Mouse (Mus musculus): ENCODE measurements around the gene Cpz.

DNA sequence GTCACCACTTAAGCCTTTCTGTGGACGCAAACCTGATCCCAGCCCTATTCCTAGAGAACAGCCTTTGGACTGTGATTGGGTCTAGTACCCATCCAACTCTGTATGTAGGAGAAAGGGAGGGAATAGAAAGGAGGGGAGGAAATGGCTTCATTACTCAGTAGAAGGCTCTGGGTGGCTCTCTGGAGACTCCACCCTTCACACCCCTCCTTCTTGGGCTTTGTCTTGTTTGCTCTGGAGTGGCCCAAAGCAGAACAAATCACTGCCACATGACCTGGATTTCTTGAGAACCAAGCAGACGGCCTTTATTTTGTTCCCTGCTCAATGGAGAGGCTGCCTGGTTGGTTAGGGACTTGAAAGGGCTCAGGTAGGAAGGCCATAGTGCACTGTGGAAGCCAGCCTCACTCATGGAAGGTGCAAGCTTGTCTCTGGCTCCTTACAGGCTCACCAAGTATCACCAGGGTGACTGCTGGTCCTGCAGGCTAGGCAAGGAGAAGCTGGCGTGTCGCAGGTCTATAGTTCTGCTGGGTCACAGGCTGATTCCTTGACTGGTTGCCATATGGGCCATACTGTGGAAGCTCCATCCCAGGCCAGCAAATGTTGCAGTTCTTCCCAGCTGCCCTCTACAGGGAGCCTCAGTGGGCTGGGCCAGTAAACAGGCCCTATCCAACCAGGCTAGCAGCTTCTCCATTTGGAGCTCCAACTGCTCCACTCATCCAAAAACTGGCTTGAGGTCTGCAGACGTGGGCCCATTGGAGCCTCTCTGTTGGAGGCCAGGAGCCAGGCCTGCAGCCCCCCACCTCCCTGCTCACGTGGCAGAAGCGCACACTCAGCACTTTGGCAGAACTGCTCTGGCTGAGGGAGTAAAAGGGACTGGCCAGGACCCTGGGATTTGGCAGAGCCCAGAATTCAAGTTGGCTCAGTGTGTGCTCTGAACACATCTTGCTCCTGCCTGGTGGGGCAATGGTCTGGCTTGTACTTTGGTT lies 26.6 kb upstream of the Cpz start:
- TF ChIP-seq GATA1 (IDR thresholded peaks at IDR 0.05; ENCODE audit: borderline replicate concordance, low read length) (no peak), FLI1 (IDR thresholded peaks at IDR 0.05; ENCODE audit: low read length) (no peak)
